8 mouse cellular contexts compared by ENCODE assay signal in the genomic region with DNA sequence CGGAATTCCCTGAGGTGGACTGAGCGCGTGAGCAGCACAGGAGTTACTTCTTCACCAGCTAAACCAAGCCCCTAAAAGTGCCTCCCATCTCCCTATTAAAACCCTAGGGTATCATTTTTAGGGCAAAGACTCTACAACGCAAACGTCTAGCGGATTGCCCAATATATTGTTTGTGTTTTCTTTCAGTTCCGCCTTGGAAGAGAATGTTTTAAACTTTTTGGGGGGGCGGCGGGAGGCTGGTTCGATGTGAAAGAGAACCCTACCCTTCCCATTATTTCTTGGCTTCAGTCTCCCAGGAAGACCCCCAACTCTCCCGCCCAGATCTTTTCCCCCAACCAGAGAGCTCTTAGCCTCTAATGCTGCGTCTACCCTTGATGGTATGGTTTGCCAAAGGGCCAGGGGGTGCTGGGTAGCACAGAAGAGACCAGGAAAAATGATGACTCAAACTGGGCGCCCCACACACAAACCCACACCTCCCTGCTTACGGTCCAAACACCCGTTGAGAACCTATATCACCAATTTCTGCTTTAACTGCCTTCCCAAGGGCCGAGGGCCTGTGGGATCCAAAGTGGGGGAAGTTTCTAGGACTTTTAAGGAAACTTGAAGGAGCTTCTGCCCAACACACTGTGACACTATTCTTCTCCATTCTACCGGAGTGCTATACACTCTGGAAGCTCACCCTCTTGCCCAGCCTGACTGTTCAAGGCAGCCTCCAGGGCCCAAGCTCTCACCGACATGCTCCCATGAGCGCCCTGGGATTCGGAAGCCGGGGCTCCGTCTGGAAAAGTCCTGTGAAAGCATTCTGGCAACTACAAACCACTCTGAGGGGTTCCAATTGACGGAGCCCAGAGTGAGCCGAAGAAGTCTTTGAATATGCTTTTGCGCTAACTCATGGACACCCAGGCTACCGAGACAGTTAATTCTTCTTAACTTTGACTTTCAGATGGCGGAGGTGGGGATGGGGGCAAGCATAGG.
DNase-seq lines count a peak whose midpoint lies in the region; ATAC-seq lines count a peak whose summit lies in the region.

No protein-coding gene starts in this region.

- no peak for ATAC-seq in kidney, embryonic 16.5 days (ENCODE audit: low FRiP score, low TSS enrichment)
- ATAC-seq in midbrain, embryonic 13.5 days, result no peak

- H3K27ac ChIP-seq in forebrain, embryonic 10.5 days, result peak overlapping the region; percentile 91
- peak overlapping the region; percentile 93 for H3K27ac ChIP-seq in kidney, embryonic 16.5 days (ENCODE audit: low read length)
- H3K27ac ChIP-seq in midbrain, embryonic 13.5 days, result no peak overlapping the region; the same call in 1 of the 2 replicates

- peaks cover 87% of the 10 kb centered on the region for H3K4me1 ChIP-seq in forebrain, embryonic 10.5 days
- H3K4me1 ChIP-seq in kidney, embryonic 16.5 days (ENCODE audit: insufficient read depth, low read length), result peaks cover 45% of the 10 kb centered on the region
- H3K4me1 ChIP-seq in midbrain, embryonic 13.5 days (replicated peaks), result peaks cover 67% of the 10 kb centered on the region

- peak; percentile 23 for DNase-seq in embryo, embryonic 10 days (ENCODE audit: low spot score)
- no peak for DNase-seq in embryo, embryonic 9.5 days (ENCODE audit: extremely low spot score)
- peak; percentile 63 for DNase-seq in adipocyte (ENCODE audit: low spot score)
- DNase-seq in forebrain, embryonic 10.5 days (ENCODE audit: extremely low spot score, low spot score), result peak; percentile 56
- no peak for DNase-seq in thymus, postnatal 4 days
- no peak for DNase-seq in urinary bladder, adult 2 months (ENCODE audit: low spot score)

- peak overlapping the region; percentile 57 for H3K4me3 ChIP-seq in forebrain, embryonic 10.5 days
- peak overlapping the region; percentile 56 for H3K4me3 ChIP-seq in kidney, embryonic 16.5 days (ENCODE audit: low read length)
- H3K4me3 ChIP-seq in midbrain, embryonic 13.5 days (replicated peaks), result peak overlapping the region; percentile 45

- H3K36me3 ChIP-seq in forebrain, embryonic 10.5 days (replicated peaks), result no peaks in the 10 kb centered on the region
- H3K36me3 ChIP-seq in kidney, embryonic 16.5 days (ENCODE audit: insufficient read depth, low read length), result no peaks in the 10 kb centered on the region
- no peaks in the 10 kb centered on the region for H3K36me3 ChIP-seq in midbrain, embryonic 13.5 days

- WGBS in forebrain, embryonic 10.5 days, result 2% methylated on average over 27 of the region's 27 CpGs
- 12% methylated on average over 27 of the region's 27 CpGs for WGBS in kidney, embryonic 16.5 days
- 3% methylated on average over 27 of the region's 27 CpGs for WGBS in midbrain, embryonic 13.5 days

- H3K9me3 ChIP-seq in forebrain, embryonic 10.5 days, result no peaks in the 10 kb centered on the region
- no peaks in the 10 kb centered on the region for H3K9me3 ChIP-seq in kidney, embryonic 16.5 days (ENCODE audit: low read length)
- no peaks in the 10 kb centered on the region for H3K9me3 ChIP-seq in midbrain, embryonic 13.5 days

- H3K27me3 ChIP-seq in forebrain, embryonic 10.5 days (ENCODE audit: poor library complexity, severe bottlenecking), result peaks cover 76% of the 10 kb centered on the region
- peaks cover 9% of the 10 kb centered on the region; the same call in 1 of the 2 replicates for H3K27me3 ChIP-seq in kidney, embryonic 16.5 days (ENCODE audit: insufficient read depth, low read length)
- H3K27me3 ChIP-seq in midbrain, embryonic 13.5 days, result peaks cover 48% of the 10 kb centered on the region

- peak overlapping the region; percentile 90 for H3K4me2 ChIP-seq in kidney, embryonic 16.5 days (replicated peaks; ENCODE audit: low read depth, low read length)
- peak overlapping the region; percentile 72 for H3K4me2 ChIP-seq in midbrain, embryonic 13.5 days (replicated peaks)

- peak overlapping the region; percentile 76 for H3K9ac ChIP-seq in kidney, embryonic 16.5 days (replicated peaks; ENCODE audit: low read length)
- peak overlapping the region; percentile 54; the same call in 1 of the 2 replicates for H3K9ac ChIP-seq in midbrain, embryonic 13.5 days (replicated peaks)

Comparison
In these comparisons a context has a peak if more than half of its experiments do, and no peak if none do; other contexts are left out.
1. DNase-seq: peak in embryo, embryonic 10 days (single experiment), adipocyte (single experiment) and forebrain, embryonic 10.5 days (single experiment); none in embryo, embryonic 9.5 days (single experiment), thymus, postnatal 4 days (single experiment) and urinary bladder, adult 2 months (single experiment).
2. Peak in every context shown above with its lines, with median percentiles within 50 percentile points of each other: H3K4me3 ChIP-seq.